Mouse (Mus musculus) retina, embryonic 14.5 days (tissue): ENCODE data around the gene Rbms1.

Source experiments
- DNase-seq: peaks from one replicate; pipeline ENCODE4 v3.0.0-alpha.2; 2015; ENCODE audit warnings: low spot score

The Rbms1 gene

DNA sequence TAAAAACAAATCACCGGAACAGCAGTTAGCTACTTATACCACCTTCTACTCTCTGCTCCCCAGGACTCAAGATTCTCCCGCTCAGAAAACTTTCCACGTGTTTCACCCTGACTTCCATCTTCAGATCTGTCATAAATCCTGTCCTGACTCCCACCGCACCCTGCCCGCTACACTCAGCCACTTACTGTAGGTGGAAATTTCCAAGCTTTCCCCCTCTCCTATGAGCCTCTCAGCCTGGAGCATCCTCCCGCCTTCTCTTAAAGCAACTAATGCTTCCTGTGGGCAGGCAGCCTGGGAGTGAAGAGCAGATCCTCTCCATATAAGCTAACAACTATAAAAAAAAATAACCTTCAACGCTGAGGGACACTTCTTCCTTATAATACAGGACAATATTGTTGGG, 44.6 kb downstream of the Rbms1 start:
- DNase-seq = no peak

DNA sequence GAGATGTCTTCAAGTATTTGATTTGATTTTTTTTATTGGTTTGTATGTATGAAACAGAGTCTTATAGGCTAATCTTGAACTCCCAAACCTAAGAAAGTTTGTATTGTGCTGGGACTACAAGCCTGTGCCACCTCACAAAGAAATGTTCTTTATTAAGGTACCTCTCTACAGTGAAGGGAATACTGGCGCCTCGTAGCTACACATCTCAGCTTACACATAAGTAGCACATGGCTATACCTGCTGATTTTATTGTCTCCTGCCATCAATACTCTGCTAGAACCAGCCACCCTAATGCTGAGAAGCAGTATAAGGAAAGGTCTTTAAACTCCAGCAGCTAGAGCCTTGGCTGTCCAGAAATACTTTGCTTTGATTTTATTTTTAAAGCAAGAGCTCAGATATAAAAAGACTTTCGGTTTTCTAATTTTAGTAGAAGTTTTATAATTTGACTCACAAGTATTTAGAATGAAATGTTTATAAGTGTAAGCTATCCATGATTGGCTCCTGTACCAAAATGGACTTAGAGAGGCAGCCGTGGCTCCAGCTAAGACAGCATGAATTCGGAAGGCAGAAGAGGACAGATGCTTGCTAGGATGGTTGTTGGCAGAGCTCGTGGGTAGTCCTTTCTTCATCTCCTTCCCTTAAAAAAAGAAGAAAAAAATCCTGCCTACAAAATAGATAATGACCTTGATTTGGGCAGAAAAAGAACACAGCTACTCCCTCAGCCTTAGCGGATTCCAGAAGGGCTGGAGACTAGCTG, 48.3 kb downstream of the Rbms1 start:
- DNase-seq = no peak

DNA sequence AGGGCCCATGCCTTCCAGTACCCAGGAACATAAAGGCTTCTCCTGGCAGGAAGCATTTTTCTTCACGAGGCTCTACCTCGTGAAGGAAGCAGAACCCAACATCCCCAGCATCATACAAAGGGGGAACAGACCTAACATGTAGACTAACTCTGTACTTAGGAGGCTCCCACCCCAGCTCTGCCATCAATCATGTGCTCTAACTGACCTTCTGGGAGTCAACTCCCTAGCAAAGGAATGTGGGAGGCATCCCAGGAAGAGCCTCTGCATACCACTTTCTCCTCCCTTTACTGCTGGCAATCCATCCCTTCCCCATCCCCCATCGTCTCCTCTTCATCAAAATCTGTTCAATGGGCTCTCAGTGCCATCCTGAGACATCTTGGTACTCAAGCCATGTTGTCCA, 49.7 kb downstream of the Rbms1 start:
- DNase-seq = no peak

DNA sequence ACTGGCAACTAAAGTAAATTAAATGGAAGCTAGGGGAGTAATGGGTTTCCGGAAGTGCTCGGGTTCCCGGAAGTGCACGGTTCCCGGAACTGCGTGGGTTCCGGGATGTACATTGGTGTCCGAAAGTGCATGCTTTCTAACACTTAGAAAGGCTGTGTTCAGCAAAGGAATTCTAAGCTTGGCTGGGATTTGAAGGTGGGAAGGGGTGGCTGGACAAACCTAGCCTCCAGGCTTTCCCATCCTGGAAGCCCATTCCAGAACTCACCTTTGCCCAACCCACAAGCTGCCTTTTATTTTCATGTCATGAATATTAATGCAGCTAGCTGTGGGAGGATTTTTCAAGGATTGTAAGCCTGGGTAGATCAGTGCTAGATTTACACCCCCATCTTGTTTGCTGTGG, 51.3 kb downstream of the Rbms1 start:
- DNase-seq = no peak

DNA sequence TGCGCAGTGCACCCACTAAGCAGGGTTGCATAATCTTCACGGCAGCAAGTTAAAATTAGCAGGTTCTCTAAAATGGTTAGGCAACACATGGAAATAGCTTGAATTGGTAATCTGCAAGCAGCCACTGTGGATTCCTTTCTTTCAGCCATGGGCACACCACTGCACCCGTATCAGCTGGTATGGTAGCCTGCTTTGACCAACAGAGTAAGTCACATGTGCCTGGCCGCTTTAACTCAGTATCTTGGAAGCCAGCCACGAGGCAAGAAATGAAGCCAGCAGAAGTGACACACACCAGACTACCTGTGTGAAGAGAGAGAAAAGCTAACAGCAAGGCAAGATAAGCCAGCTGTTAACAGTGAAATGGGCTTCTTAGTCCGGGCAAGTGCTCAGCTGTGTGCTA, 52.2 kb downstream of the Rbms1 start:
- DNase-seq = no peak

DNA sequence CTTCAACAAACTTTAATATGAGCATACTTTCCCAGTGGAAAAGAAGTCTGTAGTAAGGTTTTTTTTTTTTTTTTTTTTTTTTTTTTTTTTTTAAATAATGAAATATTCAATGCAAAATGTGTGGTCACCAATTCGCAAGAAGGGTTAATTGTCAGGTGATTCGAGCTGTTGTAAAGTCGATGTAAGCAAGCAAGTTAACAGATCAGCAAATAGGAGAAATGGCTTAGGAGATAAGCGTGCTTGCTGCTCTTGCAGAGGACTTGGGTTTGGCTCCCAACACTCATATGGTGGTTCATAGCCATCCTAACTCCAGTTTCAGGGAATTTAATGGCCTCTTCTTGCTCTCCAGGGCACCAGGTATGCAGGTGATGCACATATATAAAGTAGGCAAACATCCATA, 54.4 kb downstream of the Rbms1 start:
- no peak for DNase-seq

DNA sequence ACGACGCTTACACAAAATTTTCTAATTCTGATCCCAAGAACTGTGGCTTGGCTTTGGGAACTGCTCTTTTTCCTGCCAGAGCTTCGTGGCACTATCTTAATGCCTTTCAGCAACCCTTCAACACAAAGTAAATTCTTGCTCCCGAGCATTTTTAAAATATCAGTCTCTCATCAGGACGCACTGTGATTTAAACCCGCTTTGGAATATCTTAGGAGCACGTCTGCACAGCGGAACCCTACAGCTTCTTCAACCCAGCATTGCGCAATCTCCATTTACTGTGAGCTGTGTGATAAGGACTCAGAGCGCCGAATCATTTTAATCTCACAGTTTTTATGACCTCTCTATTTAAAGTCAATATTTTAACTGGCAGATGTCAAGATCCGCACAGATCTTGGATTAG, 54.9 kb downstream of the Rbms1 start:
- DNase-seq = no peak

DNA sequence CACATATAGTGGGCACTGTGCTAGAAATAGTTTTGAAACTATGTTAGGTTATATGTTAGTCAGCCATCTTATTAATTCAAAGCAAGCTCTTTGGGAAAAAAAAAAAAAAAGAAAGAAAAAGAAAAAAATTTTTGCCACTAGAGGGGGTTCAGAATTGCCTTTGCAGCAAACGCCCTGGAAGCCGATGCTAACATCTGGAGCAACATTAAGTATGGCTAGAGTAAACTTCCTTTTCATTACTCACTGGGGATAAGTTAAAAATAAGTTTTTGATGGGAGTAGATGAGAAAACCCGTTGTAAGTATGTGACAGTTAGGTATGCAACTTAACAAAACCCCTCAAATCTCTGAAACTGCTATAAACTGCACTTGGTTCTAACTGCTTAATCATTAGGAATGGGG, 57.7 kb downstream of the Rbms1 start:
- DNase-seq = peak; percentile 55

DNA sequence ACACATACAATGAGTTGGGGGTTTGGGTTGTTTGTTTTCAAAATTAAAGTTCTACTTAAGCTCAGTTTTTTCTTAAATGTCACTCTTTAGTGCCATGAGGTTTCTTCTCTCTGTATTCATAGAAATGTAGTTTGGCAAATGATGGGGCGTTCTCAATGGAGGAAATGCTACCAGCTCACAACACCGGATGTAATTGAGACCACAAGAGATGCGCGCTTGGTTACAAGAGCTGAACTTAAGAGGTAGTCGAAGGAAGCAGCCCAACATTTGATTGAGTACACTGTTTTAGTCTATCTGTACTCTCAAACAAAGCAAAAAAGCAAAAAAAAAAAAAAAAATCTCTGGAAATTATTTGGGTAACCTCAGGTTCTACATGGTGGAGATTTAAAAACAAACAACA, 58.9 kb downstream of the Rbms1 start:
- DNase-seq = no peak

DNA sequence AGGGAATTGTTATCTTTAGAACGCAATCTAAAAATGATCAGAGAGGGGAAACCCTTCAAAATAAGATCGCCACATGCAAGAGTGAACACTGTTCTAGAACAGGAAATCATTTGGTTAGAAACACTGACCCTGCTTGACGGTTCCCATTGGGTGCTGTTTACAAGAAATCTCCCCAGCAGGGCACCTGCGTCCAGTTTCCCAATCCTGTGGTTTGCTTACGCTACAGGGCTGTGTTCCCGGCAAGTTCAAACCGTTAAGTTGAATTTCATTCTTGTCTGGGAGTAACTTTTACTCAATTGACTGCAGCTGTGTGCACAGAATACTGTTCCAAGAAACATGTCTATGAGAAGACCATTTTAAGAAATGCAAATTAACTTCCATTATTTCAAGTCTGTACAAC, 59.5 kb downstream of the Rbms1 start:
- no peak for DNase-seq

DNA sequence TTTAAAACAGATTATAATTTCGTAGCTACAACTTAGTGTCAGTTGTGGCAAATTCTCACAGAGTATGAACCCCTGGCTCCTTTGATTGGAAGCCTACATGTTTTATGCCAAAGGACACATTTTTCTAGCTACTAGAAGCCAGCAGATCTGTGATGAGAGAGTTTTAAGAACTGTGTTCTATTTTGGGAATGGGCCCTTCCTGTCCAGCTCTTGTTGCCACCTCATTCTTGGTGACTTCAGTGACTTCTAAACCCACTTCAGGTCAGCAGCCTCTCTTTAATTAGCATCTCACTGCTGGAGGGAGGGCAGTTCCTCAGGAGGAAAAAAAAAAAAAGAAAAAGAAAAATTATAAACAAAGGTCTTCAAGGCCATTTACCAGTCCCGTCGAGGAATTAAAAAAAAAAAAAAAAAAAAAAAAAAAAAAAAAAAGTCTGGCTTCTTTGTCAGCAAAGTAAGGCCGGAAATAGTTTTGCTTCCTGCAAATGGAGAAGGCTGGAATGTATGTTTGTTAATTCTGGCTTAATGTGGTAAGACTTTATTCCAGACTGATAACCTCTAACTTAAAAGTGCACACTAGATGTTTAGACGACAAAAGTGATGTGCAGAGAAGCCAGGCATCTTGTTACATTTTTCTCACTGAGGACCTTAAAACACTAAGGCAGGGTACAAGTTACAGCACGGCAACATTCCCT, 60.4 kb downstream of the Rbms1 start:
- no peak for DNase-seq

DNA sequence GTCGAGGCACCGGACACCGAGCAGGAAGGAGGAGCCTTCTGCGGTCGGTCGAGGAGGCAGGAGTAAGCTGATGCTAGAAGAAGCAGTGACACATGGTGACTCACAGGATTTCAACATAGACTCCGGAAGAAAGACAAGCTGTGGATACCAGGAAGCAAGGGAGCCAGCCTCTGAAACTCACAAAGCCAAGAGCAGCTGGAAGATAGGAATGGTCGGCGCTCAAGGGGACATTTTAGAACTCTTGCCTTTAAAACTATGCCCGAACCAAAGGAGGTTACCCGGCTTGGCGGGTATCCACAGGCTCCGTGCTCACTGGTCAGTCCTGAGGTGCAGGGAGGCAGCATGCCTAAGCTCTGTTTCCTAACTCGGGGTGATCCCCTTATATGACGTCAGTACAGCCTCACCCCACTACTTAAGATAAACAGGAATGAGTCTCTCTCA, 61.5 kb downstream of the Rbms1 start:
- DNase-seq = no peak

DNA sequence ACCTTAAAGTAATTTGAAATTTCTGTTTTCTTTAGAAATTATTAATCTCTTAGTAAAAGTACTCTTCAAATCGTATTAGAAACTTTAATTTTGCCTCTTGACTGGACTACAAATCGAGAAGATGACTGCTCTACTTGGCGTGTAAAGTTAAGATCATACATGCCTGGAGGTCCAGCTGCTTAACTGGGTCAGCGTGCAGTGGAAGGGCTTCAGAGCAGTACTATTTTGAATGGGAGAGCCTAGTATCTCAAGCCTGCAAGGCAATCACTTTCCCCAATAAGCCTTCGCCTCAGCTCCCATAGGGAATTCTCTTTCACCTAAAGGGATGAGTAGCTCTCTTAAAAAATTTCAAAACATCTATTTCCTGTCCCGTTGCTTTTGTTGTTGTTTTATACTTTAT, 62.0 kb downstream of the Rbms1 start:
- DNase-seq = no peak

DNA sequence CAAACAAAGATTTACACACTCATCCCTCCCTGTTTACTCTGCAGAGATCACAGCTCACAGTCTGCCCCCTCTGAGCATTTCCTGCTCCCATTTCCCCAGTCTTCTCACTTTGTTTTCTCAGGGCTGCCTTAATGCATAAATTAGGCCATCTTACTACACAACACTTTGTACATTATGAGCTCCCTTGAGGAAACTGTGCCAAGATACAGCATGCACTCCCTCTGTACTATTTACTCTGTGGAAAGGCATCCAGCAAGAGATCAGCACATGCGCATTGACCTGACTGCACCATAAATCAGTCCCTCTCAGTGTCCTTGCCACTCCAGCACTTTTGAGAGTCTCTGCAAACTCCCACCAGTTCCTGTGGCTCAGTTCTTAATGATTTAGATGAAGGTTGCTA, 70.0 kb downstream of the Rbms1 start:
- no peak for DNase-seq

DNA sequence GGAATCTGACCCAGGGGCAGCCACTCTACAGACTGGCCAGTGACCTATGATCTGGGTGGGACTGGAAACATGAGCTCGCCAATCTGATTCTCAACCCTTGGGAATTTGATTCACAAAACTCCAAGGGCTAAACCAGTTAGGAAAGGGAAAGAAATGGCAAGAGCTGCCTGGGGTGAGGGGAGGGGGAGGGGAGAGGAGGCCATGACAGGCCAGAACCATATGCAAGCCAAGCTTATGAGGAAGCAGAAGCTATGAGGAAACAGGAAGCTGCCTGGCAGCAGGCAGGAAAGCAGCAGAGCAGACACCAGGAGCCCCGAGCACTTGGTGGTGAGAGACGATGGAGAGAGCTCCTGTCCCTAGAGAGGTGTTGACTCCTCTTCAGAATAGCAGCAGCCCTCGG, 79.1 kb downstream of the Rbms1 start:
- peak; percentile 12 for DNase-seq

DNA sequence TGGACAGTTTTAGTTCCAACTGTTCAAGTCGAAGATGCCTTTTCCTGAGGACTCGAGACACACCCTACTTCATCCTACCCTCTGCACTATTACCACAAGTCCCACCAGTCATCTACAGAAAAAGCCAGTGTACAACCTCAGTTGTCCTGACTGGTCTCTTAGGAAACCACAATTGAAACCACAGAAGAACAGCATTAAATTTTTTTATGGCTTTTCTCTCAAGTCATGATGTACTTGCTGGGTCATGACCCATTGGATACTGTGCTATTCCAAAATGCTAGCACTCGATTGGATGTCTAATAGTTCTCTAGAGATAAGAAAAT, 80.0 kb downstream of the Rbms1 start:
- no peak for DNase-seq

DNA sequence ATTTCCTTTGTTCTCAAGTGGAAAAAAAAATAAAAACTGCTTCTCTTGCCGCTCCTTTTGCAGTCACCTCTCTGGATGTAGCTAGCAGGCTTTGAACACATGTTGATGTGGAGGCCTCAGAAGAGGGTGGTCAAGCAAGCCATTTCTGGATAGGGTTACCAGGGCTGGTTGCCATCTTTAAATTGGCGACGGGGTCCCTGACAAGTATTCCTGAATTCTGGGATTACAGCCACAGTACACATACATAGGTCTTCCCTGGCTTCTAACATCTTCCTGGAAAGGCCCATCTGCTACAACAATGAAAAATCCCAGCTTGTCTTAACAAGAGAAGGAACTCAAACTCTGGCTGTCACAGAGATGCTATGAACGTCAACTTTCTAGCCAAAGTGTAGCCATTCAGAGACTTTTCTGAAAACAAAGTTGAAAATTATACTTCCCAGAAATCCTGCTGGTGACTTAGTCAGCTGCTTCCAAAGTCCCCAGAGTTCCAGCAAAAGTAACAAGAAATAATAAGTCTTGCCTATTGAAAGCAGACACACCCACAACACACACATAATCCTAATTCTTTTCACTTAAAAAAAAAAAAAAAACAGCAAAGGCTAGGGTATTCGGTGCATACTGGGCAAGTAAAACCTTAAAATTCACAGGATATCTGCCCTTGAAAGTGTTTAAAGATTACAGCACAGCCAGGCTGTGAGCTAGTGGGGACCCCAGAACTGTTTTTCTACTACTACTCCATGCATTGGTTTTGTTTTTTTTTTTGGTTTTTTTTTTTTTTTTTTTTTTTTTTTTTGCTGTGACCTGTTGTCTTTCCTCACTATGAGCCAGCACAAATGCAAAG, 80.6 kb downstream of the Rbms1 start:
- DNase-seq = peak; percentile 23

DNA sequence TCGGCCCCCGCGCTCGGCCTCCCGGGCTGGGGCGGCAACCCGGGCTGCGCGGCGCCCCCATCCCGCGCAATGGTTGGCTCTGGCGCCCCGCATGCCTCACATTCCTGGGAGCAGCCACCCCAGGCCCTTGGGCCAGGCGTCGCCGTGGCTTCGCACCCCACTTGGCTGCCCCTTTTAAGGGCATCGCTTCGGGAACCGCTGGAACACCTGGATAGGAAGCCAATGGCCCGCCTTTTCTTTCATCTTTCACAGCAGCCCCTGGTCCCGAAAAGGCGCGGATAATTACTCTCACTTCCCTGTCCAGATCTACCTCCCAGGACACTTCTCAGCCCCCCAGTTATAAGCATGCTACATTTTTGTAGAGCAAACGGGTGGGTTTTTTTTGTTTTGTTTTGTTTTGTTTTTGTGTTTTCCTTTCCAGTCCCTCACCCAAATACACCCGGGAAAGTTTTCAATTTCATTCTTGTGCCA, 81.4 kb downstream of the Rbms1 start:
- DNase-seq = no peak

DNA sequence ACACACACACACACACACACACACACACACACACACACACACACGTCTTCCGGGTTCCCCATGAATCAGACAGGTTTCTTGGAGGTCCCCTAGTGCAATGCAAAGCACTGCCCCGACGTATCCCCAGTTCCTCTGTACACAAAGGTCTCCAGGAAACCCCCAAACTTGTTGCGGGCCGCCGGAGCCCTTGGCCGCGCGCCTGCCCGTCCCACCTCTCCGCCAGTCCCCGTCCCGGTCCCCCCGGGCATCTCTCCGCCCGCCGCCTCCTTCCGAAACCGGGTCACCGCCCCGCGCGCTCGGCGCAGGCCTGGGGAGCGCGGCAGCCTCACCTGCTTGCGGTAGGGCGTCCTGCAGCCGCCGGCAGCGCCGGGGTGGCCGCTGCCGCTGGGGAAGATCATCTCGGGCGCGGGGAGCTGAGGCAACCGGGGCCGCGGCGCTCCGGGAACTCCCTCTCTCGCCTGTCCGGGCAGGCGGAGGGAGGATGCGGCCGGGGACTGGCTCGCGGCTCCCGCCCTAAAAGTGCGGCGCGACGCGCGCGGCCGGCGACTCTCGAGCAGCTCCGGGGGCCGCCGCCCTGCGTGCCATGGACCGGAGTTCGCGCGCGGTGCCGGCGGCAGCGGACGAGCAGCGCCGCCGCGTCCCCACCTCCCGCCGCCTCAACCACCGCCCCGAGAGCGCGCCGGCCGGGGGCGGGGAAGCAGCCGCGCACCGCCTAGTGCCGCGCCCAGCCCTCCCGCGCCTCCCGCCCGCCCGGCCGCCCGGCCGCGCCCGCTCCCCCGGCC, 82.0 kb downstream of the Rbms1 start:
- peak; percentile 66 for DNase-seq

DNA sequence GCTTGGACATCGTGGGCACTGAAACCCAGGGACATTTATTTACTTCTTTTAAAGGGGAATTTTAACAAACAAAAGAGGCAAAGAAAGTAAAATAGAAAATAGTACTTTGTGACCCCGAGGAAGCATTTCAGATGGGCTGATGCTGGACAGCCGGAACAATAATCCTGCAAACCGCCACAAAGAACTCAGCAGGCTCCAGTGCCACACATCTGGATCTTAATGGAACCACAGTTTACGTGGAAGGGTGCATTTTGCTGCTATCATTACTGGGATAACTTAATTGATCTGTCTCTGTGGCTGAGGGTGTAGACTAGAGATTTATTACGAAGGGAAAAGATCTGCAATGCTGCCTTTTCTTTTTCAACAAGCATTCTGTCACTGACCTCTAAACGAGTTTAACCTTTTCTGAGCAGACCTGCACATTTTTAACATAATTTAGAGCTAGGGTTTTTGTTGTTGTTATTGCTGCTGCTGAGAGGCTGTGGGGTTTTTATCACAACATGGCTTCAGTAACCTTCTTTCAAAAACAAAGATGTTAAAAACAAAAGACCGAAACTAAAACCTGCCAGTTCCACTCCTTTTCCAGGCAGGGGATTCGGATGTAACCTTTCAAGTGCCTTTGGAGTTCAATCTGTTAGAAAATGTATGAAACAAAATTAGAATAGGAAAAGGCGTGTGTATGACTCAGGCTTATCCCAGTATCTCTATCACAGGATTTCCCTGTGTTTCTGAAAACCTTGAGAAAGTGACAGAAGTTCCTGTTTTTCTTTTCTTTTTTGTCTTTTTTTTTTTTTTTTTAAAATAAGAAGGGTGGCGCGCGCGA, 82.8 kb downstream of the Rbms1 start:
- peak; percentile 15 for DNase-seq

DNA sequence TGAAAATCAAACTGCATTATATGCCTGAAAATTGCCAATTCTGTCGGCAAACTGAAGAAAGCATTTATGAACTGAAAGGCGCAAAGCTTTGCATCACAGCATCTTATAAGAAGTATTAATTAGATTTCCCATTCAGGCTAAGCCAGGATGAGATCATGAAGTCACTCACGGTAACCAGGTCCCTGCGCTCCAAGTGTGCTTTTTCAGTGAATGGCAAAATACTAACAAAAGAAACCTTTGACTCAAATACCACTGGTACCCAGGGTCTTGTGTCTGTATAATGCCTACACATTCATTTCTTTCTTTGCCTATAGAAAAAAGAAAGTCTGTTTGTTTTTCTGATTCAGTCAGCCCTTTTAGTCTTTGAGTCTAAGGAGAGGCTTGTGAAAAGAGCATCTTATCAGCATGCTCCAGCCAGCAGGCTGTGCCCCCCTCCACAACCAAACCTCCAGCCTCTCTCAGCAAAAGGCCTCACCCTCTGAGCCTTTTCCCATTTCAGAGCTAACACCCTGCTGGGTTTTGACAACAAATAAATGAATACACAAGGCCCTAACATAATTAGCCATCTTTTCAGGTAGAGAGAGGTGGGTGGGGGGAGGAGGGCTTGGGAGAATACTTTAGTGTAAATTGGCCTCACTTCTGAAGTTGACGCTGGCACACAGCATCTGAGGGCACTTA, 83.7 kb downstream of the Rbms1 start:
- peak; percentile 16 for DNase-seq
